Mouse (Mus musculus) hindbrain, embryonic 10.5 days (tissue): ENCODE results near the gene Ccl17. TPM values are rescaled to one million over a fixed set of nuclear protein-coding genes. Genes with fewer than 3 reads are reported as not detected.
"Not testable (repeated sequence)": the region's sequence is repeated elsewhere in the genome, so short reads cannot be mapped to it uniquely, and the experiment has no call there.

Source experiments
- DNase-seq: peaks from one replicate; pipeline ENCODE4 v3.0.0-alpha.2; 2017; ENCODE audit warnings: low spot score
- H3K27ac ChIP-seq: fragments of 300-500 bp; sonication (generic); 2 replicates; pipeline ENCODE4 v1.5.1; 2016; ENCODE audit warnings: mild to moderate bottlenecking, moderate library complexity
- H3K27me3 ChIP-seq: fragments of 300-500 bp; sonication (generic); 2 replicates; pipeline ENCODE4 v1.6.1; 2016; ENCODE audit warnings: mild to moderate bottlenecking; ENCODE audit not compliant: poor library complexity, insufficient read depth, severe bottlenecking
- H3K36me3 ChIP-seq: fragments of 300-500 bp; sonication (generic); 2 replicates; pipeline ENCODE4 v1.6.1; 2016; ENCODE audit warnings: mild to moderate bottlenecking, moderate library complexity
- H3K4me1 ChIP-seq: fragments of 300-500 bp; sonication (generic); replicated peaks from 2 replicates; pipeline ENCODE4 v1.6.1; 2016; ENCODE audit warnings: mild to moderate bottlenecking
- H3K4me3 ChIP-seq: fragments of 300-500 bp; sonication (generic); 2 replicates; pipeline ENCODE4 v1.5.1; 2016; ENCODE audit warnings: mild to moderate bottlenecking, moderate library complexity
- H3K9me3 ChIP-seq: fragments of 300-500 bp; sonication (generic); 2 replicates; pipeline ENCODE4 v1.6.1; 2016; ENCODE audit warnings: mild to moderate bottlenecking, moderate library complexity
- WGBS: fragments of 180-500 bp; shearing (Covaris S2); methylation state at CpG from one replicate; pipeline ENCODE4 v1.1.7; 2016; 5-methylcytosine and 5-hydroxymethylcytosine counted together
- polyA plus RNA-seq: library from polyadenylated mRNA; unstranded; fragments of >200 nt; fragmentation: Nextera tagmentation; extraction: Ambion mirVana; gene quantifications from 2 replicates; pipeline ENCODE4 v1.2.1, GENCODE M21; 2016

Gene Ccl17
- polyA plus RNA-seq, 1 experiment from 2014 or later = not detected

GRCm38 (mm10) chr8:94841183-94841582 lies 30.9 kb downstream of the Ccl17 start:
- Histone ChIP-seq H3K36me3 (peaks cover 21% of the 10 kb centered on the region), H3K9me3 (no peaks in the 10 kb centered on the region), H3K4me3 (no peak overlapping the region), H3K27ac (no peak overlapping the region), H3K27me3 (no peaks in the 10 kb centered on the region), H3K4me1 (peaks cover 25% of the 10 kb centered on the region)
- WGBS = 58% methylated on average over 2 of the region's 2 CpGs
- no peak for DNase-seq

DNA sequence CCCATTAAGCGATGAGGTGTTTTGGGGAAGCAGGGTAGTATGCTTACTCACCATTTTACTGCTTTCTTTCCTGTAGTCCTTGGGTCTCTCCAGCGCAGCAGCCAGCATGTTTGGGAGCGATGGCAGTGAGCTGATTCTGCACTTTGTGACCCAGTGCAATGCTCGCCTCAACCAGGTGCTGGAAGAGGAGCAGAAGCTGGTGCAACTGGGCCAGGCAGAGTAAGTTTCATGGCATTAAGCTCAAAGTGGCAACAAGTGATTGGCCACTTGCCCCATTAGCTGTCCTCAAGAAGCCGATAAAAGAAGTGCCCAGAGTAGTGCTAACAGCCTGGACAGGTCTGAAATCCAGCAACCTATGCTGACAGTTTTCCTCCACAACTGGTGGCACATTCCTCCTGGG lies 39.8 kb downstream of the Ccl17 start:
- no peaks in the 10 kb centered on the region for H3K9me3 ChIP-seq
- no peak overlapping the region for H3K27ac ChIP-seq
- no peak for DNase-seq
- no peaks in the 10 kb centered on the region for H3K27me3 ChIP-seq
- peaks cover 81% of the 10 kb centered on the region for H3K36me3 ChIP-seq
- WGBS = 92% methylated on average over 5 of the region's 5 CpGs
- H3K4me3 ChIP-seq = no peak overlapping the region
- H3K4me1 ChIP-seq = no peaks in the 10 kb centered on the region

GRCm38 (mm10) chr8:94854761-94855160 lies 44.5 kb downstream of the Ccl17 start:
- not testable (repeated sequence) for DNase-seq
- 89% methylated on average over 11 of the region's 11 CpGs for WGBS
- peaks cover 17% of the 10 kb centered on the region for H3K4me1 ChIP-seq

DNA sequence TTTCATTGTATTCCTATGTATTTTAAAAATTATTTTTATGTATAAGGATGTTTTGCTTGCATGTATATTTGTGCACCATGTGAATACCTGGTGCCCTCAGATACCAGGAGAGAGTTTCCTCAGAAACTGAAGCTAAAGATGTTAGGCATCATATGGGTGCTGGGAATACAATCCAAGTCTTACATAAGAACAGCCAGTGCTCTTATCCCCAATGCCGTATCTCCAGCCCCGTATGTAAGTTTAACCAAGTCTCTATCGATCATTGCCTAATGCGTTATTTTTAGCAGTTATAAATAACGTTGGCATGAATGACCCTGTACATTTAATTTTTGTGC lies 46.7 kb downstream of the Ccl17 start:
- no peak overlapping the region for H3K27ac ChIP-seq
- no peaks in the 10 kb centered on the region for H3K9me3 ChIP-seq
- no peak for DNase-seq
- peaks cover 50% of the 10 kb centered on the region for H3K36me3 ChIP-seq
- no peaks in the 10 kb centered on the region for H3K27me3 ChIP-seq
- peak overlapping the region; percentile 99 for H3K4me3 ChIP-seq
- H3K4me1 ChIP-seq = peaks cover 17% of the 10 kb centered on the region
- WGBS = 32% methylated on average over 5 of the region's 5 CpGs

More at GRCm38 (mm10) chr8:94854761-94855160, 44.5 kb downstream of the Ccl17 start:
- not testable (repeated sequence) for H3K9me3 ChIP-seq, H3K27ac ChIP-seq, H3K27me3 ChIP-seq, H3K4me3 ChIP-seq
- H3K36me3 ChIP-seq = peaks cover 52% of the 10 kb centered on the region

- Histone ChIP-seq H3K27ac (peak within 1 kb of the TSS; percentile 89), H3K4me3 (peak within 1 kb of the TSS; percentile 99), H3K36me3 (peaks cover 51% of the 10 kb centered on the region), H3K27me3 (no peaks in the 10 kb centered on the region), H3K4me1 (peaks cover 17% of the 10 kb centered on the region), H3K9me3 (no peaks in the 10 kb centered on the region)
- WGBS = 1% methylated on average over 68 of the region's 68 CpGs
- peak; percentile 92 for DNase-seq
Measured at GRCm38 (mm10) chr8:94857346-94858173, 47.3 kb downstream of the Ccl17 start, which contains the start of gene Polr2c. TSS of gene Polr2c (plus strand) at chr8:94857450.

DNA sequence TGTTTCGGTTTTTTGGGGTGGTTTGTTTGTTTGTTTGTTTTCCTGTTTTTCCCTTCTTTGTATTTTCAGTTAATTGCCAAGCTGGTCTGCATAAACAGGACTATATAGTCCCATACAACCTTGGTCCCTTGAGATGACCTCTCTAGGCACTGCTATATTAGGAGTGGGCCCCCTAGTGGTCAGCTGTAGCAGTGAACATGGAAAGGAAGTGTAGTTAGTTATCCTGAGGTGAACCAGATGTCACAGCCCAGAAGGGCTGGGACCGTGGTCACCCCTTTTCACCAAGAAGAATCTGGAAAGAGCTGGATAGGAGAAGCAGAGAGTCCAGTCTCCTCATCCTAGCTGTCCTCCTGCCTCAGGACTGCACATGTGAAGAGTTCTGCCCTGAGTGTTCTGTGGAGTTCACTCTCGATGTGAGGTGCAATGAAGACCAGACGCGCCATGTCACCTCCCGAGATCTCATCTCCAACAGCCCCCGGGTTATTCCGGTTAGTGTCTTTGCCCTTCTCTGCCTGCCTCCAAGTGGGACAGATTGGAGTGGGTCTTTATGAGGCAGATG lies 51.2 kb downstream of the Ccl17 start:
- Histone ChIP-seq H3K36me3 (peaks cover 68% of the 10 kb centered on the region), H3K27ac (no peak overlapping the region), H3K4me3 (no peak overlapping the region), H3K27me3 (no peaks in the 10 kb centered on the region), H3K4me1 (peaks cover 17% of the 10 kb centered on the region), H3K9me3 (no peaks in the 10 kb centered on the region)
- 80% methylated on average over 8 of the region's 8 CpGs for WGBS
- peak; percentile 65 for DNase-seq

Other genes with a start within 250 kb of the Ccl17 start
- gene Rspry1, start 208.5 kb upstream of the Ccl17 start, polyA plus RNA-seq = 41.8 and 42.7 TPM in 2 replicates
- gene Fam192a, start 208.5 kb upstream of the Ccl17 start, polyA plus RNA-seq = 82.4 and 86.2 TPM in 2 replicates
- gene Arl2bp, start 143.9 kb upstream of the Ccl17 start, polyA plus RNA-seq = 205 and 217 TPM in 2 replicates
- 0.15 and 0.21 TPM in 2 replicates for gene Pllp, start 114.2 kb upstream of the Ccl17 start, polyA plus RNA-seq
- not detected in 2 replicates for gene Ccl22, start 64.9 kb upstream of the Ccl17 start, polyA plus RNA-seq
- 12.2 and 13.3 TPM in 2 replicates for gene Cx3cl1, start 38.4 kb upstream of the Ccl17 start, polyA plus RNA-seq
- 52.2 and 52.3 TPM in 2 replicates for gene Coq9, start 27.9 kb downstream of the Ccl17 start, polyA plus RNA-seq
- gene Ciapin1, start 27.9 kb downstream of the Ccl17 start, polyA plus RNA-seq = 181 and 194 TPM in 2 replicates
- 154 and 169 TPM in 2 replicates for gene Polr2c, start 47.0 kb downstream of the Ccl17 start, polyA plus RNA-seq
- 14.6 and 16.9 TPM in 2 replicates for gene Dok4, start 65.9 kb downstream of the Ccl17 start, polyA plus RNA-seq
- gene Ccdc102a, start 107.6 kb downstream of the Ccl17 start, polyA plus RNA-seq = 15.7 and 17.5 TPM in 2 replicates
- gene Adgrg5, start 113.2 kb downstream of the Ccl17 start, polyA plus RNA-seq = 0.22 and 0.68 TPM in 2 replicates
- 101 and 186 TPM in 2 replicates for gene Adgrg1, start 164.3 kb downstream of the Ccl17 start, polyA plus RNA-seq
- 3.2 and 3.5 TPM in 2 replicates for gene Adgrg3, start 207.2 kb downstream of the Ccl17 start, polyA plus RNA-seq
- gene Drc7, start 244.7 kb downstream of the Ccl17 start, polyA plus RNA-seq = 0.68 and 0.88 TPM in 2 replicates